Mouse (Mus musculus) testis, postnatal 10 days (tissue): ENCODE data around the gene Tbx10.

Experiments
- DNase-seq: peaks from one replicate; pipeline ENCODE4 v3.0.0; 2021; ENCODE audit warnings: low spot score

Gene Tbx10

GRCm38 (mm10) chr19:3975866-3976265 is 16.7 kb upstream of the Tbx10 start:
- no peak for DNase-seq

GRCm38 (mm10) chr19:3980309-3980708 is 12.2 kb upstream of the Tbx10 start:
- peak; percentile 84 for DNase-seq

- no peak for DNase-seq
Observed at GRCm38 (mm10) chr19:3980917-3981316, 11.6 kb upstream of the Tbx10 start.

GRCm38 (mm10) chr19:3983527-3984200 is 8.9 kb upstream of the Tbx10 start:
- DNase-seq: no peak

GRCm38 (mm10) chr19:3985261-3985681 is 7.3 kb upstream of the Tbx10 start:
- no peak for DNase-seq

GRCm38 (mm10) chr19:3986334-3986733 is 6.2 kb upstream of the Tbx10 start, which contains the start of gene Acy3:
TSS of gene Acy3 (plus strand) at chr19:3986570.
- peak; percentile 91 for DNase-seq

GRCm38 (mm10) chr19:3988066-3988465 is 4.5 kb upstream of the Tbx10 start:
- DNase-seq: no peak

GRCm38 (mm10) chr19:3988750-3989149 is 3.8 kb upstream of the Tbx10 start:
- DNase-seq: no peak

- DNase-seq: no peak
Observed at GRCm38 (mm10) chr19:3990804-3991203, 1.7 kb upstream of the Tbx10 start.

GRCm38 (mm10) chr19:3991562-3991961 is 990 bp upstream of the Tbx10 start:
- DNase-seq: no peak

- no peak for DNase-seq
Observed at GRCm38 (mm10) chr19:3991966-3992365, 586 bp upstream of the Tbx10 start.

- no peak for DNase-seq
Observed at GRCm38 (mm10) chr19:3994932-3995331, 2.4 kb downstream of the Tbx10 start.

- DNase-seq: no peak
Observed at GRCm38 (mm10) chr19:3995505-3995904, 3.0 kb downstream of the Tbx10 start.

- no peak for DNase-seq
Observed at GRCm38 (mm10) chr19:3996106-3996505, 3.6 kb downstream of the Tbx10 start.

GRCm38 (mm10) chr19:3996747-3997146 is 4.2 kb downstream of the Tbx10 start:
- no peak for DNase-seq

GRCm38 (mm10) chr19:3997231-3997630 is 4.7 kb downstream of the Tbx10 start:
- no peak for DNase-seq

GRCm38 (mm10) chr19:3998335-3998734 is 5.8 kb downstream of the Tbx10 start:
- no peak for DNase-seq

GRCm38 (mm10) chr19:3999121-3999730 is 6.7 kb downstream of the Tbx10 start:
- DNase-seq: no peak

GRCm38 (mm10) chr19:4000119-4000900 is 7.8 kb downstream of the Tbx10 start, which contains the start of the genes Nudt8 and Gm49405:
TSS of gene Nudt8 (plus strand) at chr19:4000580.
TSS of gene Gm49405 (plus strand) at chr19:4000626.
- peak; percentile 95 for DNase-seq

- no peak for DNase-seq
Observed at GRCm38 (mm10) chr19:4000949-4001525, 8.5 kb downstream of the Tbx10 start.

GRCm38 (mm10) chr19:4001752-4002151 is 9.2 kb downstream of the Tbx10 start:
- DNase-seq: peak; percentile 38

- DNase-seq: no peak
Observed at GRCm38 (mm10) chr19:4003112-4003511, 10.6 kb downstream of the Tbx10 start, which contains the start of gene Doc2g. TSS of gene Doc2g (plus strand) at chr19:4003313.
